8 mouse cellular contexts compared by ENCODE assay signal in genomic region chr3:122509534-122510239, GRCm38 (mm10).
DNase-seq lines count a peak whose midpoint lies in the region; ATAC-seq lines count a peak whose summit lies in the region.

No protein-coding gene starts in this region.

- H3K4me1 ChIP-seq in heart, embryonic 15.5 days (replicated peaks) = peaks cover 26% of the 10 kb centered on the region

- H3K27ac ChIP-seq in heart, embryonic 15.5 days = peak overlapping the region; percentile 42

- H3K9me3 ChIP-seq in heart, embryonic 15.5 days (replicated peaks) = no peaks in the 10 kb centered on the region

- no peaks in the 10 kb centered on the region for H3K27me3 ChIP-seq in heart, embryonic 15.5 days

- H3K4me2 ChIP-seq in heart, embryonic 15.5 days = no peak overlapping the region

- no peak overlapping the region for H3K9ac ChIP-seq in heart, embryonic 15.5 days

- H3K36me3 ChIP-seq in heart, embryonic 15.5 days = no peaks in the 10 kb centered on the region

- H3K4me3 ChIP-seq in heart, embryonic 15.5 days = no peak overlapping the region

- peak; percentile 73 for DNase-seq in urinary bladder, postnatal 14 days (ENCODE audit: low spot score)
- DNase-seq in urinary bladder, postnatal 10 days (ENCODE audit: low spot score) = no peak
- DNase-seq in liver = peak; percentile 45
- DNase-seq in testis, postnatal 10 days (ENCODE audit: low spot score) = peak; percentile 58
- no peak for DNase-seq in spleen, adult 18-20 months
- no peak for DNase-seq in frontal cortex, adult 2 months (ENCODE audit: extremely low spot score in 1 of 2, low spot score in 1 of 2)
- no peak for DNase-seq in cerebellum, adult 9-10 months

- 53% methylated on average over 11 of the region's 11 CpGs for WGBS in heart, embryonic 15.5 days

- ATAC-seq in heart, embryonic 15.5 days (replicated peaks; ENCODE audit: insufficient number of reproducible peaks, insufficient read depth, low FRiP score, low read depth) = 0 out of 2 replicates have a peak, but pooled peaks have one; percentile 14

Comparison
In these comparisons a context has a peak if more than half of its experiments do, and no peak if none do; other contexts are left out.
1. DNase-seq: peak in urinary bladder, postnatal 14 days (single experiment), liver (single experiment) and testis, postnatal 10 days (single experiment); none in urinary bladder, postnatal 10 days (single experiment), spleen, adult 18-20 months (0 of 2), frontal cortex, adult 2 months (0 of 2) and cerebellum, adult 9-10 months (single experiment).